Mouse (Mus musculus) heart, adult 2 months (tissue): ENCODE results near the gene Stra6.

Experiments used
- CTCF ChIP-seq: fragments of 200-600 bp; IDR thresholded peaks from 2 replicates; pipeline ENCODE4 v1.8.1; 2022; ENCODE audit warnings: antibody characterized with exemption, mild to moderate bottlenecking, moderate library complexity
- EP300 ChIP-seq: fragments of 200-500 bp; IDR thresholded peaks from 2 replicates; pipeline ENCODE4 v1.6.1; 2011; ENCODE audit warnings: low read depth, low read length, control low read depth; ENCODE audit not compliant: insufficient read depth
- POLR2A ChIP-seq: fragments of 200-500 bp; IDR thresholded peaks from 2 replicates; pipeline ENCODE4 v1.6.1; 2011; ENCODE audit warnings: mild to moderate bottlenecking, low read depth, low read length, control low read depth; ENCODE audit not compliant: insufficient read depth

- TF ChIP-seq POLR2A (no peak), CTCF (no peak), EP300 (no peak)
Observed at GRCm38 (mm10) chr9:58028841-58029240, 34.7 kb upstream of the Stra6 start.
